Mouse (Mus musculus) erythroblast, embryonic 14.5 days (primary cell): ENCODE measurements around the gene Ppp1r9a.

ENCODE experiments used
- GATA1 ChIP-seq: IDR thresholded peaks from 2 replicates; pipeline ENCODE4 v1.6.1; 2012; ENCODE audit warnings: low read length, inconsistent platforms, mixed read lengths
- TAL1 ChIP-seq: IDR thresholded peaks from 3 replicates; pipeline ENCODE4 v1.6.1; 2012; ENCODE audit warnings: low read length, inconsistent platforms, mixed read lengths

GRCm38 (mm10) chr6:5054446-5055095 is 151.9 kb downstream of the Ppp1r9a start:
- TF ChIP-seq GATA1 (no peak), TAL1 (no peak)
